Mouse (Mus musculus) limb, embryonic 13.5 days (tissue): ENCODE results near the gene Strn4. TPM values are rescaled to one million over a fixed set of nuclear protein-coding genes. Genes with fewer than 3 reads are reported as not detected.

Source experiments
- ATAC-seq: fragments of 200-750 bp; cut with Nextera tagmentation; 2 replicates; pipeline ENCODE4 v1.8.0; 2017; ENCODE audit warnings: low read depth, moderate number of reproducible peaks, moderate TSS enrichment; ENCODE audit not compliant: low FRiP score
- H3K27ac ChIP-seq: fragments of 300-500 bp; sonication (generic); 2 replicates; pipeline ENCODE4 v1.5.1; 2015; ENCODE audit warnings: inconsistent platforms, mild to moderate bottlenecking, moderate library complexity
- H3K27me3 ChIP-seq: fragments of 300-500 bp; sonication (generic); 2 replicates; pipeline ENCODE4 v1.6.1; 2015; ENCODE audit warnings: mild to moderate bottlenecking, inconsistent platforms
- H3K36me3 ChIP-seq: fragments of 300-500 bp; sonication (generic); 2 replicates; pipeline ENCODE4 v1.6.1; 2015; ENCODE audit warnings: inconsistent platforms, mild to moderate bottlenecking, moderate library complexity
- H3K4me1 ChIP-seq: fragments of 300-500 bp; sonication (generic); 2 replicates; pipeline ENCODE4 v1.6.1; 2015; ENCODE audit warnings: inconsistent platforms
- H3K4me2 ChIP-seq: fragments of 300-500 bp; sonication (generic); replicated peaks from 2 replicates; pipeline ENCODE4 v1.6.1; 2015; ENCODE audit warnings: inconsistent platforms, mild to moderate bottlenecking, moderate library complexity
- H3K4me3 ChIP-seq: fragments of 300-500 bp; sonication (generic); 2 replicates; pipeline ENCODE4 v1.5.1; 2015; ENCODE audit warnings: moderate library complexity, mild to moderate bottlenecking, inconsistent platforms
- H3K9ac ChIP-seq: fragments of 300-500 bp; sonication (generic); 2 replicates; pipeline ENCODE4 v1.6.1; 2015; ENCODE audit warnings: mild to moderate bottlenecking, inconsistent platforms
- H3K9me3 ChIP-seq: fragments of 300-500 bp; sonication (generic); 2 replicates; pipeline ENCODE4 v1.6.1; 2016; ENCODE audit warnings: inconsistent platforms
- WGBS: fragments of 180-500 bp; shearing (Covaris S2); methylation state at CpG from one replicate; pipeline ENCODE4 v1.1.7; 2015; 5-methylcytosine and 5-hydroxymethylcytosine counted together
- polyA plus RNA-seq: library from polyadenylated mRNA; unstranded; fragments of >200 nt; fragmentation: Nextera tagmentation; extraction: Ambion mirVana; gene quantifications from 2 replicates; pipeline ENCODE4 v1.2.1, GENCODE M21; 2015

The Strn4 gene
- polyA plus RNA-seq, 1 experiment from 2014 or later = 124 TPM

- Histone ChIP-seq H3K36me3 (peaks cover 34% of the 10 kb centered on the region), H3K9me3 (no peaks in the 10 kb centered on the region), H3K27me3 (no peaks in the 10 kb centered on the region), H3K4me3 (no peak overlapping the region), H3K27ac (no peak overlapping the region), H3K9ac (no peak overlapping the region), H3K4me2 (no peak overlapping the region), H3K4me1 (peaks cover 30% of the 10 kb centered on the region)
- ATAC-seq = no peak
- 80% methylated on average over 8 of the region's 8 CpGs for WGBS
Measured at GRCm38 (mm10) chr7:16785541-16786083, 30.1 kb upstream of the Strn4 start.

DNA sequence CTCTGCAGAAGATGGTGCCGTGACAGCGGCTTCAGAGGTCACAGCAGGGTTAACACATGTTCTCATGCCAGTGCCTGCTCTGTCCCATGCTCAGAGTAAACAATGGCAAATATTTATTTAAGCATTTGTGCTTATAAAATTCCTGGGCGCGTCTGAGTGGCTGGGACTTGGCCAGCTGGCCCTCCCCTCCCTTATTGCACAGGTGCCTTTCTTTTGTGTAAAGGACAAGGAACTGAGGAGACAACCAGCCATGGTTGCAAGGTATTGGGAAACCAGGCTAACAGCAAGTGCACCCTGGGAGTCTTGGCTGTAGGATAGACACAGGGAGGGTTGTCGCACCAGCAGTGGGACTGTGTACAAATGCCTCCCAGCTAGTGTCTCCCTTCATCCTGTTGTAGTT, 23.4 kb upstream of the Strn4 start:
- H3K36me3 ChIP-seq = peaks cover 61% of the 10 kb centered on the region
- ATAC-seq = no peak

DNA sequence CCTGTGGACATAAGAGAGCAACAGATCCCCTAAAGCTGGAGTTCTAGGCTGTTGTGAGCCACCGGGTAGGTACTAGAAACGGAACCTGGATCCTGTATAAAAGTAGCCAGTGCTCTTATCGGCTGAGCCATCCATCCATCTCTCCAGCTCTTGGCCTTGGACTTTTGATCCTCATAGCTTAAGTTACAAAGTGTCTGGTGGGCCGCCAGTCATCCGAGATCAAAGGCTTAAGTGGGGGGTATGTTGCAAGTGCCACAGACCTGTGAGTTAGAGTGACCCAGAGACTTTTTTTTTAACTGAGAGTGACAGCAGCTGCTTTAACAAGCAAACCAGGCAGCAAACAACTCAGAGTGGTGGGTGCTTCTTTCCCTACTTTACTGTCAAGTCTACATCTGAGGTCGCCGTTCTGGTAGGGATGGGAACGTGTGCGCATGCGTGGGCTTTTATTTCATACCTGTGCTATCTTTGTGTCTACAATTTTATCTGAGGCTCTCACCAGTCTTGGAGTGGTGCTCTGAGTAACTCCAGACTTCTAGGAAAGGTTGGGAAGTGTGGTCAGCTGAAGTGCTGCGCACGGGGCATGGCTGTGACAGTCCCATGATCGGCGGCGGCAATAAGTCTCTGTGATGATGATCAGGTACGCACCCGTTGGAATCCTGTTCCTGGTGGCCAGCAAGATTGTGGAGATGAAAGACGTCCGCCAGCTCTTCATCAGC, 22.5 kb upstream of the Strn4 start:
- WGBS = 87% methylated on average over 19 of the region's 19 CpGs
- ATAC-seq = no peak
- Histone ChIP-seq H3K4me2 (no peak overlapping the region), H3K36me3 (peaks cover 61% of the 10 kb centered on the region), H3K27me3 (no peaks in the 10 kb centered on the region), H3K4me3 (no peak overlapping the region), H3K4me1 (no peaks in the 10 kb centered on the region), H3K9me3 (no peaks in the 10 kb centered on the region), H3K27ac (no peak overlapping the region), H3K9ac (no peak overlapping the region)

More for the DNA sequence above, 23.4 kb upstream of the Strn4 start:
- Histone ChIP-seq H3K4me2 (no peak overlapping the region), H3K4me3 (no peak overlapping the region), H3K9ac (0 out of 2 replicates have a peak overlapping the region, but pooled peaks have one; percentile 9), H3K4me1 (no peaks in the 10 kb centered on the region), H3K27me3 (no peaks in the 10 kb centered on the region), H3K27ac (no peak overlapping the region), H3K9me3 (no peaks in the 10 kb centered on the region)
- 73% methylated on average over 5 of the region's 5 CpGs for WGBS

GRCm38 (mm10) chr7:16794886-16795285, 20.8 kb upstream of the Strn4 start:
- H3K36me3 ChIP-seq = peaks cover 61% of the 10 kb centered on the region
- no peak overlapping the region for H3K27ac ChIP-seq
- no peak overlapping the region for H3K4me3 ChIP-seq
- H3K4me1 ChIP-seq = no peaks in the 10 kb centered on the region
- H3K4me2 ChIP-seq = no peak overlapping the region
- H3K27me3 ChIP-seq = no peaks in the 10 kb centered on the region
- ATAC-seq = no peak
- no peak overlapping the region; the same call in 1 of the 2 replicates for H3K9ac ChIP-seq
- WGBS = 87% methylated on average over 5 of the region's 5 CpGs
- H3K9me3 ChIP-seq = no peaks in the 10 kb centered on the region

- no peak overlapping the region for H3K9ac ChIP-seq
- 0 out of 2 replicates have a peak, but pooled peaks cover under 1% of the 10 kb centered on the region for H3K4me1 ChIP-seq
- peaks cover 27% of the 10 kb centered on the region for H3K36me3 ChIP-seq
- H3K4me2 ChIP-seq = no peak overlapping the region
- H3K27me3 ChIP-seq = no peaks in the 10 kb centered on the region
- no peaks in the 10 kb centered on the region for H3K9me3 ChIP-seq
- no peak overlapping the region for H3K4me3 ChIP-seq
- WGBS = 36% methylated on average over 8 of the region's 8 CpGs
- ATAC-seq = no peak
- no peak overlapping the region for H3K27ac ChIP-seq
Measured at GRCm38 (mm10) chr7:16804409-16805028, 11.2 kb upstream of the Strn4 start.

- Histone ChIP-seq H3K4me3 (no peak overlapping the region), H3K9ac (no peak overlapping the region), H3K4me2 (no peak overlapping the region), H3K4me1 (peaks cover 23% of the 10 kb centered on the region), H3K27me3 (peaks cover 28% of the 10 kb centered on the region), H3K9me3 (no peaks in the 10 kb centered on the region), H3K36me3 (peaks cover 39% of the 10 kb centered on the region), H3K27ac (no peak overlapping the region)
- no peak for ATAC-seq
- whole genome bisulfite sequencing = 90% methylated on average over 9 of the region's 9 CpGs
Measured at GRCm38 (mm10) chr7:16807936-16808335, 7.8 kb upstream of the Strn4 start.

- Histone ChIP-seq H3K9me3 (no peaks in the 10 kb centered on the region), H3K4me3 (no peak overlapping the region), H3K27me3 (peaks cover 31% of the 10 kb centered on the region), H3K27ac (no peak overlapping the region), H3K4me1 (peaks cover 23% of the 10 kb centered on the region), H3K9ac (no peak overlapping the region), H3K4me2 (no peak overlapping the region), H3K36me3 (peaks cover 46% of the 10 kb centered on the region)
- no peak for ATAC-seq
- WGBS = 79% methylated on average over 9 of the region's 9 CpGs
Measured at GRCm38 (mm10) chr7:16808647-16809046, 7.0 kb upstream of the Strn4 start.

- Histone ChIP-seq H3K9me3 (no peaks in the 10 kb centered on the region), H3K36me3 (peaks cover 55% of the 10 kb centered on the region), H3K27me3 (peaks cover 31% of the 10 kb centered on the region), H3K9ac (no peak overlapping the region), H3K4me2 (no peak overlapping the region; the same call in 1 of the 2 replicates), H3K27ac (no peak overlapping the region), H3K4me1 (peaks cover 23% of the 10 kb centered on the region), H3K4me3 (no peak overlapping the region)
- WGBS = 23% methylated on average over 10 of the region's 10 CpGs
- ATAC-seq = 0 out of 2 replicates have a peak, but pooled peaks have one; percentile 12
Measured at GRCm38 (mm10) chr7:16809739-16810138, 6.0 kb upstream of the Strn4 start.

GRCm38 (mm10) chr7:16810399-16810919, 5.2 kb upstream of the Strn4 start:
- Histone ChIP-seq H3K36me3 (peaks cover 55% of the 10 kb centered on the region), H3K9ac (peak overlapping the region; percentile 67), H3K4me1 (peaks cover 30% of the 10 kb centered on the region), H3K9me3 (no peaks in the 10 kb centered on the region), H3K27me3 (peaks cover 31% of the 10 kb centered on the region), H3K4me3 (peak overlapping the region; percentile 49), H3K4me2 (peak overlapping the region; percentile 98), H3K27ac (no peak overlapping the region)
- 46% methylated on average over 28 of the region's 28 CpGs for WGBS
- ATAC-seq = no peak

- H3K27ac ChIP-seq = no peak overlapping the region
- peak overlapping the region; percentile 49 for H3K4me3 ChIP-seq
- H3K4me1 ChIP-seq = peaks cover 34% of the 10 kb centered on the region
- H3K4me2 ChIP-seq = peak overlapping the region; percentile 98
- peak; percentile 22; the same call in 1 of the 2 replicates for ATAC-seq
- 6% methylated on average over 90 of the region's 90 CpGs for WGBS
- no peaks in the 10 kb centered on the region for H3K9me3 ChIP-seq
- peak overlapping the region; percentile 67 for H3K9ac ChIP-seq
- peaks cover 31% of the 10 kb centered on the region for H3K27me3 ChIP-seq
- peaks cover 55% of the 10 kb centered on the region for H3K36me3 ChIP-seq
Measured at GRCm38 (mm10) chr7:16810920-16811648, 4.6 kb upstream of the Strn4 start.

DNA sequence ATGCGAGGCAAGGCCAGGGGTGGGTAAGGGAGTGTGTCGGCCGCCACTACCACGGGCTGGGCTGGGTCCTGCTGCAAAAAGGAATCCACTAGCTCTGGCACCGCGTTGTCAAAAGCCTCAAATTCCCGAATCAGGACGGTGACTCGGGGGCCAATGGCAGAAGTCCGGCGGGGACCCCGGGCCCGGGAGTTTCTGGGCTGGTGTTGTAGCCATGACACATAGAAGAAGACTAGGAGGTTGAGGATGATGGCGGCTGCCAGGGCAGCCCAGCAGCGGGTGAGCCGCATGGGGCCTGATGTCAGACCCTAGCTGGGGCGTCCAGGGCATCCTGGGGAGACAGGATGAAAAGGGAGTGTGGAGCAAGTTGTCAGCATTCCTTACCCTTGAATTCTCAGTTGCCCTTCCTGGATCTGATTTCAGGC, 4.0 kb upstream of the Strn4 start:
- Histone ChIP-seq H3K4me3 (peak overlapping the region; percentile 49), H3K4me1 (peaks cover 34% of the 10 kb centered on the region), H3K4me2 (peak overlapping the region; percentile 98), H3K27me3 (peaks cover 31% of the 10 kb centered on the region), H3K27ac (no peak overlapping the region), H3K9ac (peak overlapping the region; percentile 67), H3K9me3 (no peaks in the 10 kb centered on the region), H3K36me3 (peaks cover 50% of the 10 kb centered on the region)
- 18% methylated on average over 17 of the region's 17 CpGs for WGBS
- no peak for ATAC-seq
